Mouse (Mus musculus): Measurements from ENCODE around the gene Chrnb2. TPM values are rescaled to one million over a fixed set of nuclear protein-coding genes. Genes with fewer than 3 reads are reported as not detected.

The Chrnb2 gene
- polyA plus RNA-seq, 1 experiment from 2014 or later = 26.8 TPM

GRCm38 (mm10) chr3:89799476-89799875 lies 35.0 kb upstream of the Chrnb2 start:
- no peak for ATAC-seq (replicated peaks)
- 5% methylated on average over 13 of the region's 13 CpGs for WGBS
- Histone ChIP-seq H3K4me2 (replicated peaks) (no peak overlapping the region), H3K9me3 (no peaks in the 10 kb centered on the region), H3K4me1 (no peaks in the 10 kb centered on the region), H3K4me3 (no peak overlapping the region), H3K9ac (replicated peaks) (no peak overlapping the region), H3K36me3 (no peaks in the 10 kb centered on the region), H3K27me3 (no peaks in the 10 kb centered on the region), H3K27ac (replicated peaks) (no peak overlapping the region)

GRCm38 (mm10) chr3:89798518-89798917 lies 34.1 kb upstream of the Chrnb2 start:
- 82% methylated on average over 3 of the region's 3 CpGs for WGBS
- no peak for ATAC-seq (replicated peaks)
- no peaks in the 10 kb centered on the region for H3K36me3 ChIP-seq
- no peak overlapping the region for H3K27ac ChIP-seq (replicated peaks)
- no peaks in the 10 kb centered on the region for H3K27me3 ChIP-seq
- no peak overlapping the region for H3K4me2 ChIP-seq (replicated peaks)
- no peak overlapping the region for H3K4me3 ChIP-seq
- no peaks in the 10 kb centered on the region for H3K4me1 ChIP-seq
- H3K9ac ChIP-seq (replicated peaks) = no peak overlapping the region
- H3K9me3 ChIP-seq = no peaks in the 10 kb centered on the region

- ATAC-seq (replicated peaks) = no peak
- Histone ChIP-seq H3K27me3 (no peaks in the 10 kb centered on the region), H3K9me3 (no peaks in the 10 kb centered on the region), H3K4me1 (no peaks in the 10 kb centered on the region), H3K4me3 (no peak overlapping the region), H3K27ac (replicated peaks) (no peak overlapping the region), H3K4me2 (replicated peaks) (no peak overlapping the region), H3K9ac (replicated peaks) (no peak overlapping the region), H3K36me3 (no peaks in the 10 kb centered on the region)
- 68% methylated on average over 4 of the region's 4 CpGs for WGBS
Observed at GRCm38 (mm10) chr3:89796358-89796757, 31.9 kb upstream of the Chrnb2 start.

GRCm38 (mm10) chr3:89795746-89796145 lies 31.3 kb upstream of the Chrnb2 start:
- Histone ChIP-seq H3K9ac (replicated peaks) (no peak overlapping the region), H3K9me3 (no peaks in the 10 kb centered on the region), H3K36me3 (no peaks in the 10 kb centered on the region), H3K4me1 (no peaks in the 10 kb centered on the region), H3K4me2 (replicated peaks) (no peak overlapping the region), H3K4me3 (no peak overlapping the region), H3K27ac (replicated peaks) (no peak overlapping the region), H3K27me3 (no peaks in the 10 kb centered on the region)
- ATAC-seq (replicated peaks) = no peak
- 71% methylated on average over 5 of the region's 5 CpGs for WGBS

GRCm38 (mm10) chr3:89794616-89795015 lies 30.2 kb upstream of the Chrnb2 start:
- H3K36me3 ChIP-seq = no peaks in the 10 kb centered on the region
- no peaks in the 10 kb centered on the region for H3K4me1 ChIP-seq
- H3K4me2 ChIP-seq (replicated peaks) = no peak overlapping the region
- ATAC-seq (replicated peaks) = no peak
- H3K9ac ChIP-seq (replicated peaks) = no peak overlapping the region
- 52% methylated on average over 2 of the region's 2 CpGs for WGBS
- no peaks in the 10 kb centered on the region for H3K9me3 ChIP-seq
- no peak overlapping the region for H3K4me3 ChIP-seq
- H3K27me3 ChIP-seq = no peaks in the 10 kb centered on the region
- H3K27ac ChIP-seq (replicated peaks) = no peak overlapping the region

GRCm38 (mm10) chr3:89788680-89789352 lies 24.4 kb upstream of the Chrnb2 start:
- Histone ChIP-seq H3K4me2 (replicated peaks) (no peak overlapping the region), H3K9ac (replicated peaks) (no peak overlapping the region), H3K4me3 (no peak overlapping the region), H3K27ac (replicated peaks) (no peak overlapping the region), H3K4me1 (peaks cover 5% of the 10 kb centered on the region; the same call in 1 of the 2 replicates), H3K27me3 (no peaks in the 10 kb centered on the region), H3K9me3 (no peaks in the 10 kb centered on the region), H3K36me3 (no peaks in the 10 kb centered on the region; the same call in 1 of the 2 replicates)
- 73% methylated on average over 16 of the region's 16 CpGs for WGBS
- no peak for ATAC-seq (replicated peaks)

GRCm38 (mm10) chr3:89786275-89786674 lies 21.8 kb upstream of the Chrnb2 start:
- Histone ChIP-seq H3K9ac (replicated peaks) (no peak overlapping the region), H3K4me3 (no peak overlapping the region), H3K9me3 (no peaks in the 10 kb centered on the region), H3K27me3 (no peaks in the 10 kb centered on the region), H3K36me3 (peaks cover 25% of the 10 kb centered on the region), H3K4me2 (replicated peaks) (no peak overlapping the region), H3K4me1 (peaks cover 5% of the 10 kb centered on the region; the same call in 1 of the 2 replicates), H3K27ac (replicated peaks) (no peak overlapping the region)
- no peak for ATAC-seq (replicated peaks)
- 85% methylated on average over 6 of the region's 6 CpGs for WGBS

GRCm38 (mm10) chr3:89784991-89785753 lies 20.7 kb upstream of the Chrnb2 start:
- no peak overlapping the region for H3K4me3 ChIP-seq
- H3K9ac ChIP-seq (replicated peaks) = no peak overlapping the region
- H3K4me2 ChIP-seq (replicated peaks) = no peak overlapping the region
- no peaks in the 10 kb centered on the region for H3K27me3 ChIP-seq
- peaks cover 36% of the 10 kb centered on the region for H3K36me3 ChIP-seq
- no peak for ATAC-seq (replicated peaks)
- 22% methylated on average over 11 of the region's 11 CpGs for WGBS
- no peak overlapping the region for H3K27ac ChIP-seq (replicated peaks)
- peaks cover 5% of the 10 kb centered on the region; the same call in 1 of the 2 replicates for H3K4me1 ChIP-seq
- H3K9me3 ChIP-seq = no peaks in the 10 kb centered on the region

GRCm38 (mm10) chr3:89781640-89782039 lies 17.2 kb upstream of the Chrnb2 start:
- ATAC-seq (replicated peaks) = no peak

GRCm38 (mm10) chr3:89780102-89780501 lies 15.7 kb upstream of the Chrnb2 start:
- Histone ChIP-seq H3K36me3 (peaks cover 74% of the 10 kb centered on the region), H3K4me2 (replicated peaks) (no peak overlapping the region)

More at GRCm38 (mm10) chr3:89781640-89782039, 17.2 kb upstream of the Chrnb2 start:
- no peaks in the 10 kb centered on the region for H3K27me3 ChIP-seq
- no peak overlapping the region for H3K27ac ChIP-seq (replicated peaks)
- H3K4me2 ChIP-seq (replicated peaks) = no peak overlapping the region
- no peaks in the 10 kb centered on the region for H3K9me3 ChIP-seq
- H3K4me3 ChIP-seq = no peak overlapping the region
- 83% methylated on average over 5 of the region's 5 CpGs for WGBS
- H3K36me3 ChIP-seq = peaks cover 69% of the 10 kb centered on the region
- H3K9ac ChIP-seq (replicated peaks) = no peak overlapping the region
- H3K4me1 ChIP-seq = peaks cover 5% of the 10 kb centered on the region; the same call in 1 of the 2 replicates

GRCm38 (mm10) chr3:89776001-89776400 lies 11.6 kb upstream of the Chrnb2 start:
- peaks cover 47% of the 10 kb centered on the region for H3K36me3 ChIP-seq
- no peak overlapping the region for H3K4me3 ChIP-seq
- H3K4me2 ChIP-seq (replicated peaks) = no peak overlapping the region
- H3K4me1 ChIP-seq = peaks cover 37% of the 10 kb centered on the region
- ATAC-seq (replicated peaks) = no peak
- WGBS = 85% methylated on average over 4 of the region's 4 CpGs
- no peaks in the 10 kb centered on the region for H3K9me3 ChIP-seq
- H3K27me3 ChIP-seq = no peaks in the 10 kb centered on the region
- H3K27ac ChIP-seq (replicated peaks) = no peak overlapping the region
- no peak overlapping the region for H3K9ac ChIP-seq (replicated peaks)

More at GRCm38 (mm10) chr3:89780102-89780501, 15.7 kb upstream of the Chrnb2 start:
- Histone ChIP-seq H3K27ac (replicated peaks) (no peak overlapping the region), H3K4me1 (peaks cover 15% of the 10 kb centered on the region), H3K27me3 (no peaks in the 10 kb centered on the region), H3K9ac (replicated peaks) (no peak overlapping the region), H3K4me3 (no peak overlapping the region), H3K9me3 (no peaks in the 10 kb centered on the region)
- WGBS = 88% methylated on average over 4 of the region's 4 CpGs
- no peak for ATAC-seq (replicated peaks)

GRCm38 (mm10) chr3:89774236-89774960 lies 10.0 kb upstream of the Chrnb2 start:
- no peak for ATAC-seq (replicated peaks)
- 49% methylated on average over 15 of the region's 15 CpGs for WGBS

More at GRCm38 (mm10) chr3:89774236-89774960, 10.0 kb upstream of the Chrnb2 start:
- peaks cover 31% of the 10 kb centered on the region for H3K36me3 ChIP-seq
- H3K9me3 ChIP-seq = no peaks in the 10 kb centered on the region
- peak overlapping the region; percentile 92 for H3K27ac ChIP-seq (replicated peaks)
- peak overlapping the region; percentile 80 for H3K4me2 ChIP-seq (replicated peaks)
- H3K4me1 ChIP-seq = peaks cover 42% of the 10 kb centered on the region
- H3K9ac ChIP-seq (replicated peaks) = peak overlapping the region; percentile 96
- peak overlapping the region; percentile 89 for H3K4me3 ChIP-seq
- no peaks in the 10 kb centered on the region for H3K27me3 ChIP-seq

All from forebrain, embryonic 15.5 days (tissue).